Mouse (Mus musculus) right cerebral cortex, adult 18-20 months (tissue): ENCODE results near the gene Selenon.

Experiments used
- DNase-seq: peaks from one replicate; pipeline ENCODE4 v3.0.0; 2022; ENCODE audit warnings: mixed read lengths

The Selenon gene

GRCm38 (mm10) chr4:134577281-134577680 is 25.3 kb upstream of the Selenon start:
- DNase-seq, result no peak

- DNase-seq, result no peak
Observed at GRCm38 (mm10) chr4:134575486-134575885, 23.5 kb upstream of the Selenon start.

GRCm38 (mm10) chr4:134572449-134573300 is 20.7 kb upstream of the Selenon start:
- DNase-seq, result no peak

- no peak for DNase-seq
Observed at GRCm38 (mm10) chr4:134570704-134571451, 18.9 kb upstream of the Selenon start.

GRCm38 (mm10) chr4:134569831-134570230 is 17.9 kb upstream of the Selenon start:
- DNase-seq, result no peak

- no peak for DNase-seq
Observed at GRCm38 (mm10) chr4:134569205-134569604, 17.2 kb upstream of the Selenon start.

GRCm38 (mm10) chr4:134567377-134568226 is 15.6 kb upstream of the Selenon start:
- no peak for DNase-seq

- no peak for DNase-seq
Observed at GRCm38 (mm10) chr4:134564093-134564492, 12.1 kb upstream of the Selenon start.

GRCm38 (mm10) chr4:134563624-134564023 is 11.7 kb upstream of the Selenon start:
- DNase-seq, result no peak

- DNase-seq, result no peak
Observed at GRCm38 (mm10) chr4:134562014-134562413, 10.0 kb upstream of the Selenon start.

- DNase-seq, result no peak
Observed at GRCm38 (mm10) chr4:134560699-134561098, 8.7 kb upstream of the Selenon start.

- no peak for DNase-seq
Observed at GRCm38 (mm10) chr4:134559154-134559553, 7.2 kb upstream of the Selenon start.

- DNase-seq, result no peak
Observed at GRCm38 (mm10) chr4:134558570-134559113, 6.7 kb upstream of the Selenon start.

GRCm38 (mm10) chr4:134557626-134558249 is 5.8 kb upstream of the Selenon start:
- DNase-seq, result no peak

GRCm38 (mm10) chr4:134555956-134556580 is 4.1 kb upstream of the Selenon start:
- DNase-seq, result no peak

GRCm38 (mm10) chr4:134553631-134554030 is 1.7 kb upstream of the Selenon start:
- DNase-seq, result no peak

- DNase-seq, result no peak
Observed at GRCm38 (mm10) chr4:134549899-134550298, 2.1 kb downstream of the Selenon start.

- DNase-seq, result no peak
Observed at GRCm38 (mm10) chr4:134548169-134548938, 3.6 kb downstream of the Selenon start.

GRCm38 (mm10) chr4:134546814-134547705 is 4.9 kb downstream of the Selenon start:
- no peak for DNase-seq

GRCm38 (mm10) chr4:134543261-134543660 is 8.7 kb downstream of the Selenon start:
- peak; percentile 86 for DNase-seq
